Mouse (Mus musculus): ENCODE data around the gene Pgm5. TPM values are rescaled to one million over a fixed set of nuclear protein-coding genes. Genes with fewer than 3 reads are reported as not detected.
"Not testable (repeated sequence)": the region's sequence is repeated elsewhere in the genome, so short reads cannot be mapped to it uniquely, and the experiment has no call there.

Gene Pgm5
- polyA plus RNA-seq, 1 experiment = 0.18 TPM

GRCm38 (mm10) chr19:24897006-24897895, 35.6 kb upstream of the Pgm5 start:
- Histone ChIP-seq H3K4me1 (ENCODE audit: control insufficient read depth, insufficient read depth, low read length) (no peaks in the 10 kb centered on the region), H3K9ac (ENCODE audit: low read depth, poor library complexity, severe bottlenecking) (no peak overlapping the region), H3K27me3 (ENCODE audit: control insufficient read depth, insufficient read depth, low read length, poor library complexity, severe bottlenecking) (peaks cover 17% of the 10 kb centered on the region), H3K27ac (ENCODE audit: insufficient read depth, low read length) (no peak overlapping the region), H3K9me3 (replicated peaks; ENCODE audit: control insufficient read depth, insufficient read depth, low read length, poor library complexity, severe bottlenecking) (no peaks in the 10 kb centered on the region; the same call in 1 of the 2 replicates), H3K4me3 (ENCODE audit: low read depth, low read length) (peak overlapping the region; percentile 17), H3K36me3 (ENCODE audit: control insufficient read depth, insufficient read depth, low read length, poor library complexity, severe bottlenecking) (no peaks in the 10 kb centered on the region)
- no peak for TF ChIP-seq CTCF (IDR thresholded peaks at IDR 0.05; ENCODE audit: low read depth, low read length)
- no peak for TF ChIP-seq POLR2A (IDR thresholded peaks at IDR 0.05; ENCODE audit: insufficient read depth, low read length)
- no peak for TF ChIP-seq EP300 (IDR thresholded peaks at IDR 0.05; ENCODE audit: insufficient read depth, low read depth, low read length)

- H3K9ac ChIP-seq (ENCODE audit: low read depth, poor library complexity, severe bottlenecking) = no peak overlapping the region
- peaks cover 15% of the 10 kb centered on the region; the same call in 1 of the 2 replicates for H3K27me3 ChIP-seq (ENCODE audit: control insufficient read depth, insufficient read depth, low read length, poor library complexity, severe bottlenecking)
- TF ChIP-seq EP300 (IDR thresholded peaks at IDR 0.05; ENCODE audit: insufficient read depth, low read depth, low read length) (no peak), CTCF (IDR thresholded peaks at IDR 0.05; ENCODE audit: low read depth, low read length) (no peak), POLR2A (IDR thresholded peaks at IDR 0.05; ENCODE audit: insufficient read depth, low read length) (no peak)
- no peaks in the 10 kb centered on the region; the same call in 1 of the 2 replicates for H3K9me3 ChIP-seq (replicated peaks; ENCODE audit: control insufficient read depth, insufficient read depth, low read length, poor library complexity, severe bottlenecking)
- H3K27ac ChIP-seq (ENCODE audit: insufficient read depth, low read length) = no peak overlapping the region
- no peaks in the 10 kb centered on the region for H3K36me3 ChIP-seq (ENCODE audit: control insufficient read depth, insufficient read depth, low read length, poor library complexity, severe bottlenecking)
- H3K4me1 ChIP-seq (ENCODE audit: control insufficient read depth, insufficient read depth, low read length) = no peaks in the 10 kb centered on the region
- H3K4me3 ChIP-seq (ENCODE audit: low read depth, low read length) = no peak overlapping the region
These were observed 34.9 kb upstream of the Pgm5 start for GRCm38 (mm10) chr19:24896536-24896935.

- no peak overlapping the region for H3K9ac ChIP-seq (ENCODE audit: low read depth, poor library complexity, severe bottlenecking)
- no peaks in the 10 kb centered on the region for H3K27me3 ChIP-seq (ENCODE audit: control insufficient read depth, insufficient read depth, low read length, poor library complexity, severe bottlenecking)
- H3K9me3 ChIP-seq (replicated peaks; ENCODE audit: control insufficient read depth, insufficient read depth, low read length, poor library complexity, severe bottlenecking) = no peaks in the 10 kb centered on the region
- H3K36me3 ChIP-seq (ENCODE audit: control insufficient read depth, insufficient read depth, low read length, poor library complexity, severe bottlenecking) = no peaks in the 10 kb centered on the region
- no peaks in the 10 kb centered on the region for H3K4me1 ChIP-seq (ENCODE audit: control insufficient read depth, insufficient read depth, low read length)
- H3K27ac ChIP-seq (ENCODE audit: insufficient read depth, low read length) = no peak overlapping the region
- TF ChIP-seq EP300 (IDR thresholded peaks at IDR 0.05; ENCODE audit: insufficient read depth, low read depth, low read length) = no peak
- no peak for TF ChIP-seq POLR2A (IDR thresholded peaks at IDR 0.05; ENCODE audit: insufficient read depth, low read length)
- no peak for TF ChIP-seq CTCF (IDR thresholded peaks at IDR 0.05; ENCODE audit: low read depth, low read length)
- no peak overlapping the region for H3K4me3 ChIP-seq (ENCODE audit: low read depth, low read length)
These were observed 25.2 kb upstream of the Pgm5 start for GRCm38 (mm10) chr19:24886888-24887287.

- Histone ChIP-seq H3K4me1 (ENCODE audit: control insufficient read depth, insufficient read depth, low read length) (no peaks in the 10 kb centered on the region), H3K9me3 (replicated peaks; ENCODE audit: control insufficient read depth, insufficient read depth, low read length, poor library complexity, severe bottlenecking) (no peaks in the 10 kb centered on the region), H3K27me3 (ENCODE audit: control insufficient read depth, insufficient read depth, low read length, poor library complexity, severe bottlenecking) (no peaks in the 10 kb centered on the region), H3K4me3 (ENCODE audit: low read depth, low read length) (no peak overlapping the region), H3K27ac (ENCODE audit: insufficient read depth, low read length) (no peak overlapping the region), H3K9ac (ENCODE audit: low read depth, poor library complexity, severe bottlenecking) (no peak overlapping the region), H3K36me3 (ENCODE audit: control insufficient read depth, insufficient read depth, low read length, poor library complexity, severe bottlenecking) (no peaks in the 10 kb centered on the region)
- TF ChIP-seq POLR2A (IDR thresholded peaks at IDR 0.05; ENCODE audit: insufficient read depth, low read length) = no peak
- TF ChIP-seq CTCF (IDR thresholded peaks at IDR 0.05; ENCODE audit: low read depth, low read length) = peak; percentile 74
These were observed 23.8 kb upstream of the Pgm5 start for GRCm38 (mm10) chr19:24885504-24885903.

GRCm38 (mm10) chr19:24881237-24881636, 19.6 kb upstream of the Pgm5 start:
- Histone ChIP-seq H3K9me3 (replicated peaks; ENCODE audit: control insufficient read depth, insufficient read depth, low read length, poor library complexity, severe bottlenecking) (no peaks in the 10 kb centered on the region), H3K27ac (ENCODE audit: insufficient read depth, low read length) (no peak overlapping the region), H3K36me3 (ENCODE audit: control insufficient read depth, insufficient read depth, low read length, poor library complexity, severe bottlenecking) (no peaks in the 10 kb centered on the region), H3K4me3 (ENCODE audit: low read depth, low read length) (no peak overlapping the region), H3K4me1 (ENCODE audit: control insufficient read depth, insufficient read depth, low read length) (no peaks in the 10 kb centered on the region), H3K9ac (ENCODE audit: low read depth, poor library complexity, severe bottlenecking) (no peak overlapping the region), H3K27me3 (ENCODE audit: control insufficient read depth, insufficient read depth, low read length, poor library complexity, severe bottlenecking) (no peaks in the 10 kb centered on the region)
- TF ChIP-seq POLR2A (IDR thresholded peaks at IDR 0.05; ENCODE audit: insufficient read depth, low read length) (no peak), EP300 (IDR thresholded peaks at IDR 0.05; ENCODE audit: insufficient read depth, low read depth, low read length) (no peak), CTCF (IDR thresholded peaks at IDR 0.05; ENCODE audit: low read depth, low read length) (no peak)

- H3K9ac ChIP-seq (ENCODE audit: low read depth, poor library complexity, severe bottlenecking); H3K4me1 ChIP-seq (ENCODE audit: control insufficient read depth, insufficient read depth, low read length); H3K27me3 ChIP-seq (ENCODE audit: control insufficient read depth, insufficient read depth, low read length, poor library complexity, severe bottlenecking); H3K36me3 ChIP-seq (ENCODE audit: control insufficient read depth, insufficient read depth, low read length, poor library complexity, severe bottlenecking); H3K27ac ChIP-seq (ENCODE audit: insufficient read depth, low read length); H3K9me3 ChIP-seq (replicated peaks; ENCODE audit: control insufficient read depth, insufficient read depth, low read length, poor library complexity, severe bottlenecking); H3K4me3 ChIP-seq (ENCODE audit: low read depth, low read length): not testable (repeated sequence)
These were observed 13.6 kb upstream of the Pgm5 start, which contains the start of gene Gm10053 for GRCm38 (mm10) chr19:24875129-24875870. TSS of gene Gm10053 (plus strand) at chr19:24875686.

Data from ES-Bruce4 (cell line).